Mouse (Mus musculus) cerebellum, adult 2 months (tissue): ENCODE measurements around the gene Amt.

Experiments
- CTCF ChIP-seq: fragments of 200-500 bp; IDR thresholded peaks from 2 replicates; pipeline ENCODE4 v1.5.1; 2011; ENCODE audit warnings: low read depth, mild to moderate bottlenecking, control low read depth, low read length, moderate library complexity, borderline replicate concordance; ENCODE audit not compliant: insufficient read depth
- POLR2A ChIP-seq: fragments of 200-500 bp; IDR thresholded peaks from 2 replicates; pipeline ENCODE4 v1.6.1; 2011; ENCODE audit warnings: low read length, control low read depth, borderline replicate concordance; ENCODE audit not compliant: insufficient read depth

GRCm38 (mm10) chr9:108304716-108305115, 8.1 kb downstream of the Amt start:
- TF ChIP-seq CTCF: no peak
- no peak for TF ChIP-seq POLR2A
